Mouse (Mus musculus) hindbrain, postnatal 0 days (tissue): ENCODE measurements around the gene Myo1h. TPM values are rescaled to one million over a fixed set of nuclear protein-coding genes. Genes with fewer than 3 reads are reported as not detected.

ENCODE experiments used
- ATAC-seq: fragments of 200-750 bp; cut with Nextera tagmentation; 2 replicates; pipeline ENCODE4 v1.8.0; 2017; ENCODE audit warnings: mild to moderate bottlenecking, moderate TSS enrichment, moderate library complexity
- DNase-seq: peaks from one replicate; pipeline ENCODE4 v3.0.0-alpha.2; 2015; ENCODE audit warnings: low spot score
- H3K27ac ChIP-seq: fragments of 300-500 bp; sonication (generic); 2 replicates; pipeline ENCODE4 v1.5.1; 2014; ENCODE audit warnings: mild to moderate bottlenecking
- H3K27me3 ChIP-seq: fragments of 300-500 bp; sonication (generic); 2 replicates; pipeline ENCODE4 v1.6.1; 2014; ENCODE audit warnings: low read length, mixed read lengths; ENCODE audit not compliant: insufficient read depth
- H3K36me3 ChIP-seq: fragments of 300-500 bp; sonication (generic); 2 replicates; pipeline ENCODE4 v1.6.1; 2014; ENCODE audit warnings: low read length, mixed read lengths; ENCODE audit not compliant: insufficient read depth
- H3K4me1 ChIP-seq: fragments of 300-500 bp; sonication (generic); 2 replicates; pipeline ENCODE4 v1.6.1; 2014; ENCODE audit warnings: antibody characterized with exemption, low read length, mixed read lengths; ENCODE audit not compliant: insufficient read depth
- H3K4me2 ChIP-seq: fragments of 300-500 bp; sonication (generic); 2 replicates; pipeline ENCODE4 v1.6.1; 2014; ENCODE audit warnings: low read depth, mild to moderate bottlenecking, low read length, moderate library complexity, mixed read lengths
- H3K4me3 ChIP-seq: fragments of 300-500 bp; sonication (generic); 2 replicates; pipeline ENCODE4 v1.5.1; 2014; ENCODE audit warnings: low read length
- H3K9ac ChIP-seq: fragments of 300-500 bp; sonication (generic); replicated peaks from 2 replicates; pipeline ENCODE4 v1.6.1; 2014; ENCODE audit warnings: mild to moderate bottlenecking, low read length, moderate library complexity, mixed read lengths
- H3K9me3 ChIP-seq: fragments of 300-500 bp; sonication (generic); 2 replicates; pipeline ENCODE4 v1.6.1; 2016; ENCODE audit warnings: low read length, mixed read lengths
- CTCF ChIP-seq: IDR thresholded peaks from 2 replicates; pipeline ENCODE4 v1.5.1; 2016; ENCODE audit warnings: antibody characterized with exemption, control low read depth, low read depth
- WGBS: fragments of 180-500 bp; shearing (Covaris S2); extraction: QIAGEN DNeasy Blood & Tissue Kit; methylation state at CpG from one replicate; pipeline ENCODE4 v1.1.7; 2014; 5-methylcytosine and 5-hydroxymethylcytosine counted together
- polyA plus RNA-seq: library from polyadenylated mRNA; unstranded; fragments of >200 nt; fragmentation: Nextera tagmentation; extraction: Ambion mirVana; gene quantifications from 2 replicates; pipeline ENCODE4 v1.2.1, GENCODE M21; 2015
- total RNA-seq: library from RNA; depleted of rRNA; stranded (reverse); fragments of >200 nt; gene quantifications from 2 replicates; pipeline ENCODE4 v1.2.3, GENCODE M21; 2014

Gene Myo1h
- total and polyA plus RNA-seq, 2 experiments from 2014 or later, result 0.56 TPM; not detected in 1

DNA sequence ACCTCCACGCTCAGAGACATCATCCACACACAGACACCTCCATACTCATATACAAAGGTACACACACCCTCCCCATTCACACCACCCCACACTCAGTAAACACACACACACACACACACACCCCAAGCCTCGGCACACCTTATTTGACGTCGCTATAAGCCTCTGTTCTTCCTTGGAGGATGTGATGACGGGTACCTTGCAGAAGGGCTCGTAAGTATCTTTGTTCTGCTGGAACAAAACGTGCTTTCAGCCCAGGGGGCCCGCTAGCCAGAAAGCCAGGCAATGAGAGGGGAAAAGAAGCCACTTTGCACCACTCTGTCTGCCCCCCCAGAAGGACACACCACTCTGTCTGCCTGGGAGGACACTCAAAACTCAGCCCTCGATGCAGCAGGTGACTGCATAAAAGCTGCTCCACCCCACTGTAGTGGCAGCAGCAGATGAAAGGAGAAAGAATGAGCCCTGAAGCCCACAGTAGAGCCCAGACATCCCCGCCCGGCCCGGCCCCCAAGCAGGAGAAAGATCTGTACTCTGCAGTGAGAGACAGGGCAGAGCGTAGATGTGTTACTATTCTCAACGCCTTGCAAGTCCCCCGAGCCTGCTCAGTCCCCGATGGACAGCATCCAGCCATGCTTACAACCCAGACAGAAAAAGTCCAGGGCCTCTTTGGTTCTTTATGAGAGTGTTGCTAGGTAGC is 80.0 kb downstream of the Myo1h start:
- H3K4me3 ChIP-seq, result no peak overlapping the region
- no peak for ATAC-seq
- H3K9me3 ChIP-seq, result no peaks in the 10 kb centered on the region
- 80% methylated on average over 16 of the region's 16 CpGs for WGBS
- peaks cover 61% of the 10 kb centered on the region for H3K36me3 ChIP-seq
- H3K9ac ChIP-seq, result no peak overlapping the region
- DNase-seq, result peak; percentile 17
- H3K4me2 ChIP-seq, result no peak overlapping the region
- H3K4me1 ChIP-seq, result peaks cover 7% of the 10 kb centered on the region
- no peaks in the 10 kb centered on the region for H3K27me3 ChIP-seq
- no peak for TF ChIP-seq CTCF
- H3K27ac ChIP-seq, result no peak overlapping the region

DNA sequence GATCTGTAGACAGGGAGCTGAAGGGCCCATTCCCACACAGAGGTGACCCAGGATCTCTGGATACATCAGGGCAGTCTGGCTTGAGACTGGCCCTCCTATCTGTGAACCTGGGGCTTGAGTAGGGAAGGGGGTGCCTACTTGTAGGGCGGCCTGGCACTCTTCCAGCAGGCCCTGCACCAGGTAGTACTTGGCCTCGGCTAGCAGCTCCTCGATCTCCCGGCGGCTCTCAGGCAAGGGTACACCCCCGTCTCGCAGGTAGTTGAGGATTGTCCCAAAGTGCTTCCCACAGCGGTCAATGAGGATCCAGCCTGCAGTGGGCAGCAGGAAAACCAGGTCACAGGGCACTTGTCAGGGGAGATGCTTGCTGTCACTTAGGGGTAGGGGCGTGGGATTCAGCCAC is 81.0 kb downstream of the Myo1h start:
- no peak overlapping the region for H3K9ac ChIP-seq
- no peak overlapping the region for H3K4me2 ChIP-seq
- H3K4me3 ChIP-seq, result no peak overlapping the region
- H3K36me3 ChIP-seq, result peaks cover 65% of the 10 kb centered on the region
- peak overlapping the region; percentile 45; the same call in 1 of the 2 replicates for H3K27ac ChIP-seq
- ATAC-seq, result no peak
- H3K4me1 ChIP-seq, result peaks cover 7% of the 10 kb centered on the region
- no peaks in the 10 kb centered on the region for H3K9me3 ChIP-seq
- no peak for TF ChIP-seq CTCF
- no peak for DNase-seq
- no peaks in the 10 kb centered on the region for H3K27me3 ChIP-seq
- 81% methylated on average over 9 of the region's 9 CpGs for WGBS

DNA sequence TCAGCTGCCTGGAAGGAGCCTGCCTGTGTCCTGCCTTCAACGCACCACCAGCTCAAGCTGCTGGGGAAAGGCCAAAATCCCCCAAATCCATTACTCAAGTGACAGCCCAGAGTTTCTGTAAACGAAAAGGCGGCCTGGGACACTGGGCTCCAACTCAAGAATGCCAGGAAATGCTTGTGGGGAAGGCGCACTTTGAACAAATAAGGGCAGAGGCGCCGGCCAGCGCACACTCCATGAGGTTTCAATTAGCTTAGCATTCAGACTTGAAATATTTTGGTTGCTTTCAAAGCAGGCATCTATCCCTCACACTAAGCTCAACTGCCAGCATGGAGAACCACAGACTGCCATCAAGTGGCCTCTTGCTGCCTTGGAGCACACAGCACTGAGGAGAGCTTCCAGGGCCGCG is 81.4 kb downstream of the Myo1h start:
- H3K9ac ChIP-seq, result no peak overlapping the region
- H3K4me3 ChIP-seq, result no peak overlapping the region
- DNase-seq (peak; percentile 65), ATAC-seq (peak; percentile 64)
- peak; percentile 43 for TF ChIP-seq CTCF
- no peak overlapping the region for H3K4me2 ChIP-seq
- peaks cover 7% of the 10 kb centered on the region for H3K4me1 ChIP-seq
- WGBS, result 50% methylated on average over 9 of the region's 9 CpGs
- peaks cover 63% of the 10 kb centered on the region for H3K36me3 ChIP-seq
- peak overlapping the region; percentile 62; the same call in 1 of the 2 replicates for H3K27ac ChIP-seq
- H3K27me3 ChIP-seq, result no peaks in the 10 kb centered on the region
- no peaks in the 10 kb centered on the region for H3K9me3 ChIP-seq

GRCm38 (mm10) chr5:114371331-114371730 is 82.4 kb downstream of the Myo1h start:
- DNase-seq, result no peak
- H3K36me3 ChIP-seq, result peaks cover 57% of the 10 kb centered on the region
- H3K27me3 ChIP-seq, result no peaks in the 10 kb centered on the region
- 66% methylated on average over 3 of the region's 3 CpGs for WGBS
- no peak overlapping the region for H3K4me3 ChIP-seq
- H3K4me1 ChIP-seq, result peaks cover 7% of the 10 kb centered on the region
- H3K27ac ChIP-seq, result no peak overlapping the region
- no peak overlapping the region for H3K4me2 ChIP-seq
- no peak for ATAC-seq
- no peak for TF ChIP-seq CTCF
- no peaks in the 10 kb centered on the region for H3K9me3 ChIP-seq
- H3K9ac ChIP-seq, result no peak overlapping the region

DNA sequence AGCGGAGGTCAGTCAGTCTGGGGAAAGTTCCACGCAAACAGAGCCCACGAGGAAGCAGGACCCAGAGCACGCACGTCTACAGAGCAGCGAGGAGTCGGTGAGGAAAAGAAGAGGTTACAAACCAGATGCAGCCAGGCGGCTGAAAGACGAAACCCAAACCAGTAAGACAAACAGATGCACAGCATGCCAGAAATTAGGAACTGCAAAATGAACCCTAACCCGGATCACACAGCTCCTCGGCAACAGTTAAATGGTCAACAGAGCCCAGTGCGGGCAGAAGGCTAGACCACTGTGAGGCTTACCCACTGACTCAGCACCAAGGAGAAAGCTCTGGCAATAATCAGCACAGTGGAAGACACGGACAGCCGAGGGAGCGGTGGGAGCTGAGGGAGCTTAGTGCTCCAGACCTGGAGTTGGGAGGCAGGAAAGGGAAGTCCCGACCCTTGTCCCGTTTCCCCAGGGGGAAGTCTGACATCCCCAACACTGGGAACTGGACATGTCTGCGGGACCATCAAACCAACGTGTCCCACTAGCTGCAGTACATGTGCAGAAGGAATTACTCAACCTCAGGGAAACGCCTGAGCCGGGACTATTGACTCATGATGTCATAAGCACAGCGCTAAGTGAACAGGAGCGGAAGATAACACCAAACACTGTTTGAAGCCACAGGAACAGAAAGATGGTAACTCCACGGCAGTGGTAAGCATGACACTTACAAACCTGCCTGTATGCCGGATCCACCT is 82.9 kb downstream of the Myo1h start:
- WGBS, result 78% methylated on average over 25 of the region's 25 CpGs
- peaks cover 7% of the 10 kb centered on the region for H3K4me1 ChIP-seq
- no peaks in the 10 kb centered on the region for H3K9me3 ChIP-seq
- TF ChIP-seq CTCF, result no peak
- no peak for DNase-seq
- no peak overlapping the region for H3K4me3 ChIP-seq
- no peaks in the 10 kb centered on the region for H3K27me3 ChIP-seq
- no peak overlapping the region for H3K9ac ChIP-seq
- no peak for ATAC-seq
- peaks cover 52% of the 10 kb centered on the region for H3K36me3 ChIP-seq
- no peak overlapping the region; the same call in 1 of the 2 replicates for H3K27ac ChIP-seq
- H3K4me2 ChIP-seq, result no peak overlapping the region

- TF ChIP-seq CTCF, result no peak
- Histone ChIP-seq H3K9me3 (no peaks in the 10 kb centered on the region), H3K27me3 (no peaks in the 10 kb centered on the region), H3K27ac (no peak overlapping the region), H3K36me3 (peaks cover 46% of the 10 kb centered on the region), H3K4me3 (no peak overlapping the region), H3K9ac (no peak overlapping the region), H3K4me2 (no peak overlapping the region), H3K4me1 (peaks cover 7% of the 10 kb centered on the region)
- DNase-seq (no peak), ATAC-seq (no peak)
- WGBS, result 40% methylated on average over 11 of the region's 11 CpGs
Observed at GRCm38 (mm10) chr5:114372565-114372964, 83.6 kb downstream of the Myo1h start.

GRCm38 (mm10) chr5:114373174-114373573 is 84.2 kb downstream of the Myo1h start:
- Histone ChIP-seq H3K4me2 (no peak overlapping the region), H3K9me3 (no peaks in the 10 kb centered on the region), H3K9ac (no peak overlapping the region), H3K4me3 (no peak overlapping the region), H3K27me3 (no peaks in the 10 kb centered on the region), H3K4me1 (peaks cover 7% of the 10 kb centered on the region), H3K36me3 (peaks cover 40% of the 10 kb centered on the region), H3K27ac (no peak overlapping the region; the same call in 1 of the 2 replicates)
- ATAC-seq, result no peak
- 58% methylated on average over 11 of the region's 11 CpGs for WGBS
- no peak for TF ChIP-seq CTCF
- no peak for DNase-seq
